Mouse (Mus musculus): ENCODE results near the gene Lamc3.

The Lamc3 gene

DNA sequence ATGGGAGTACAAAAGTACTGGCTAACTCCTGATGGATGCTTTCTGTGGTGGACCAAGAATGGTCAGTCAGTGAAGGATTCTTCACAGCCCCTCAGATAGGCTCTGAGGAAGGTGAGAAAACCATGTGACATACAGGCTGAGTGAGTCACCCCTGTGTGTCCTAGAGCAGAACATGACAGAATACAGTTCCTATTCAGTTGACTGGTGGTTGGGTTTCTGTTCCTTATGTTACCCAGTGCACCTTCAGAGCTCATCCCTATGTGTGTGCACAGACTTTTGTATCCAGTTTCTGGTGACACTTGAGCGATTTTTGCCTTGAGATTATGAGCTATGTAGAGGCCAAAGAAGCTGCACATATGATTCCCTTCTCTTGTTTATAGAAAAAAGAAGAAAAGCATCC is 100.7 kb downstream of the Lamc3 start:
- no peak for DNase-seq (ENCODE audit: low read depth)

GRCm38 (mm10) chr2:31990961-31991360 is 103.9 kb downstream of the Lamc3 start:
- no peak for DNase-seq (ENCODE audit: low read depth)

GRCm38 (mm10) chr2:31994896-31995295 is 107.8 kb downstream of the Lamc3 start:
- no peak for DNase-seq (ENCODE audit: low read depth)

DNA sequence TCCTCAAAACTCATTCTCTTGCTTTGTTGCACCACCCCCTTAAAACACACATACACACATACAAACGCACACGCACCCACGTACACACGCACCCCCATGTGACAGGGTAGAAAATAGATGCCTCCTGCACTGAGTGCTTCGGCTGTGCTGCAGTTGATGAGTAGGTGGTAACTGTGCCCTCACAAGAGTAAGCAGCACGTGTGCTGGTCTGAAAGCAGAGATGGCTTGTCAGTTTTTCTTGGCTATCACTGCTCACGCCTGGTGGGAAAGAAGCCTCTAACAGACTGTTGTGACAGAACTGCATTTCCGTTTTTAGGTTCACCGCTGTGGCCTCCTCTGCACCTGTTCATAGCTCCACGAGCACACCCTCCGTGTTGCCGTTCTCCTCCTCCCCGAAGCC is 109.0 kb downstream of the Lamc3 start:
- no peak for DNase-seq (ENCODE audit: low read depth)

All from NIH3T3 (cell line).